Mouse (Mus musculus) splenic B cell, adult 2 months (primary cell): Measurements from ENCODE around the gene Mt2.
"Not testable (repeated sequence)": the region's sequence is repeated elsewhere in the genome, so short reads cannot be mapped to it uniquely, and the experiment has no call there.

Source experiments
- DNase-seq: peaks from one replicate; pipeline ENCODE4 v3.0.0-alpha.2; 2011; ENCODE audit warnings: low read depth, low spot score
- H3K27me3 ChIP-seq: 2 replicates; pipeline ENCODE4 v1.6.1; 2012; ENCODE audit warnings: mild to moderate bottlenecking, low read length, moderate library complexity, mixed read lengths; ENCODE audit not compliant: control insufficient read depth, poor library complexity, insufficient read depth, severe bottlenecking
- H3K36me3 ChIP-seq: 2 replicates; pipeline ENCODE4 v1.6.1; 2012; ENCODE audit warnings: mild to moderate bottlenecking, low read length, moderate library complexity, mixed read lengths; ENCODE audit not compliant: control insufficient read depth, poor library complexity, insufficient read depth, severe bottlenecking

The Mt2 gene

DNA sequence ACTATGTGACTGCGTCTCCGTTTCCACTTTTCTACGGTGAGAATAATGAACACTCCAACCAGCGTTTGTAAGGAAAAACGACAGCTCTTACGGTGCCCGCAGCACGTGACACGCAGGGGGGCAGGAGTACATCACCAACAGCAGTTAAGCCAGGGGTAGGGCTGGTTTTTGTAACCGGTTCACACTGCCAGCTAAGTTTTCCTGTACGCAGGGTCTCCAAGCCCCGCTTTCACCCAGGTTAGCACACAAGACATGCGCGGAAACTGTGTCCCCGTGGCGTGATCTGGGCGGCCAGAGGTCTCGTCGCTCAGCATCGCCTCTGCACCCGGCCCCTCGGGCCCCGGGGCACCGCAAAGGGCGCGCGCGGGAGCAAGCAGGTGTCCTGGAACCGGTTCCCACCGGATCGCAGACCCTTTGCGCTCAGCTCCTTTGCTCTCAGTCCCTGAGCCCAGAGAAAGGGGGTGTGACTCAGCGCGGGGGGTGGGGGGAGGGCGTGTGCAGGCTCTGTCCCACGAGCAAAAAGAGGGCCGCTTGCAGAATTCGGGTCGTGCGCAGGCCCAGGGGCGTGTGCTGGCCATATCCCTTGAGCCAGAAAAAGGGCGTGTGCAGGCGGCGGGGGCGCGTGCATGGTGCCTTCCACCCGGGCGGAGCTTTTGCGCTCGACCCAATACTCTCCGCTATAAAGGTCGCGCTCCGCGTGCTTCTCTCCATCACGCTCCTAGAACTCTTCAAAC lies at the start of gene Mt2:
Mt2 (plus strand) TSS at position 590 of the 734 bp plus-strand sequence.
- H3K36me3 ChIP-seq, result no peaks in the 10 kb centered on the region
- DNase-seq, result peak; percentile 24
- H3K27me3 ChIP-seq, result 0 out of 2 replicates have a peak, but pooled peaks cover 3% of the 10 kb centered on the region

DNA sequence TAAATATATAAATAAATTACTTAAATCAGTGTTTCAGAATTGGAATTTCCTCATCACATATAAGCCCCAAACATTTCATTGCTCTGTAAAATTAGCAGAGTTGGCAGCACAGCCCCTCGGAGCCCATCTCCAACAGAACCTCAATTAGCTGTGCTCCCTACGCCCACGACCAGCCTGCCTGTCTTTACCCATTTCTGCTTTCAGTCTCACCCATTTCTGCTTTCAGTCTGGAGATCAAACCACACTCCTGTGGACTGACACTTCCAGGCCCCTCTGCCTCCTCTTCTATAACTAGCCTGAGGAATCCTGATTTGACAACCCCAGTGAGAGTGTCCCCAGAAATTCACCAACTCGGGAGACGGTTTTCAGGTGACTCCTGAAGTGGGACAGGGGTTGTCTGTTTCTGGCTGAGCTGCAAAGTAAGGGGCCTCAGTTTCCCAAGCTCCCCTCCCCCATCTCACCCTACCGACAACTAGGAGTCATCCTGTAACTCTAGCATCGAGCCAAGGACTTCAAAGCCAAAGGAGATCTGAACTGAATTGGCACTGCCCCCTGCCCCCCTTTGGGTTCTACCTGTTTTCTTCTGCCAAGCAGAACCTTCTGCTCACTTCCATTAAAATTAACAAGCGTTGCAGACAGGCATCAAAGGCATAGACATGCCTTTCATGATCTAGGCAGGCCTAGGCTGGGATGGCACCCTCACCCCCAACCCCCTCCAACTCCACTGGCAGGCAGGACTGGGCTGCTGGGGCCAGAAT lies 49.6 kb upstream of the Mt2 start:
- no peak for DNase-seq
- Histone ChIP-seq H3K27me3 (no peaks in the 10 kb centered on the region; the same call in 1 of the 2 replicates), H3K36me3 (no peaks in the 10 kb centered on the region)

GRCm38 (mm10) chr8:94127711-94128110 lies 44.8 kb upstream of the Mt2 start:
- DNase-seq, result no peak
- no peaks in the 10 kb centered on the region for H3K27me3 ChIP-seq
- H3K36me3 ChIP-seq, result no peaks in the 10 kb centered on the region

DNA sequence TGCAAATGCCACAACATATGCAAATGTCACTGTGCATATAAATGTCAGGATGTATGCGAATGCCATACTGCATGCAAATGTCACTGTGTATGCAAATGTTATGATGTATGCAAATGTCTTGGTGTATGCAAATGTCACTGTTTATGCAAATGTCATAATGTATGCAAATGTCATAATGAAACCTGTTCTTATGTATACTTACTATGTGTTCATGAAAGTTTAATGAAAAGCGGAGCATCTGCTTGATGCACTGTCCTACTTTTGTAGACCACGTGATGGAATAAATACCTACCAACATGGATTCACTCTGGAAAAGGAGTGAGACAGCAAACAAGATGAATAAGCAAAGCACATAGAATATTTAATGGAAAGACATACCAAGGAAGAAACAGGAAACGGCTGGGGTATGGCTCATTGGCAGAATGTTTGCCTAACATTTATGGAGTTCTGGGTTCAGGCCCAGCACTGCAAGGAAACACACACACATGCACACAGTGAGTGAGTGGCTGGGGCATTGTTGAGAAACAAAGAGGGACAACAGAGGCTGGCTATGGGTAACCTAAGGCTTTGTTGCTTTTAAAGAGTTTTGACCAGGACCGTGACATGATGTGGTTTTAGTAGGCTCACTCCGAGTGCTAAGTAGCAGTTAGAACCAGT lies 43.2 kb upstream of the Mt2 start:
- DNase-seq, result no peak
- Histone ChIP-seq H3K36me3 (no peaks in the 10 kb centered on the region), H3K27me3 (no peaks in the 10 kb centered on the region)

DNA sequence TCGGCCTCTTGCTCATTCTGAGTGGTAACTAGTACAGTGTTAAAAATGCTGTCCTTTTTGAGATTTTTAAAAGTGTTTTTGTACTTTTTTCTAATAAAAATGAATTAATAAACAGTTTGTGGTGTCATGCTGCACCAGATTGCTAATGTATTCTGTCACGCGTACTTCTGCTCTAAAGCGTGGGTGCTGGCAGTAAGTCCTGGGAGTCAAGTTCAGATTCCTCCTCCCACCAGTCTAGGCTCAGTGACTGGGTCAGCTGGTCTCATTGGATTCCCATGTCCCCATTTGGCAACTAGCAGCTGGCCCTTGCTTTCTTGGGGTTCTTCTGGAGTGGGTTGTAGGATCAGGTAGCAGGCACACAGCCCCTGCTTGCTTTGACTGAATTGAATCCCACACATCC lies 42.3 kb upstream of the Mt2 start:
- DNase-seq, result no peak
- H3K27me3 ChIP-seq, result no peaks in the 10 kb centered on the region
- H3K36me3 ChIP-seq, result no peaks in the 10 kb centered on the region

GRCm38 (mm10) chr8:94132096-94132495 lies 40.4 kb upstream of the Mt2 start:
- H3K36me3 ChIP-seq, result no peaks in the 10 kb centered on the region
- no peaks in the 10 kb centered on the region for H3K27me3 ChIP-seq
- DNase-seq, result no peak

DNA sequence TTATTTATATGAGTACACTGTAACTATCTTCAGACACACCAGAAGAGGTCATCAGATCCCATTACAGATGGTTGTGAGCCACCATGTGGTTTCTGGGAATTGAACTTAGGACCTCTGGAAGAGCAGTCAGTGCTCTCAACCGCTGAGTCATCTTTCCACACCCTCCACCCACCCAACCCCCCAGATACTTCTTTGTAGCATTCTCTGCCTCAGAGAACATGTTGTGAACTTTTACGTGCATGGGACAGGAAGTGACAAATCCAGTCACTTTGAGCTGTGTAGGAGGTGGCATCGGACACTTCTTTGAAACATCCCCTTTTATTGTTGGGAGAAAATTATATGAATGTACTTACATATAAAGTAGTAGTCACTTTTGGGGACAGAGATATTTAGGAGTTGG lies 37.9 kb upstream of the Mt2 start:
- not testable (repeated sequence) for H3K27me3 ChIP-seq, H3K36me3 ChIP-seq, DNase-seq

GRCm38 (mm10) chr8:94135556-94135955 lies 36.9 kb upstream of the Mt2 start:
- no peak for DNase-seq
- Histone ChIP-seq H3K36me3 (no peaks in the 10 kb centered on the region), H3K27me3 (no peaks in the 10 kb centered on the region)

- no peaks in the 10 kb centered on the region for H3K27me3 ChIP-seq
- DNase-seq, result no peak
- H3K36me3 ChIP-seq, result no peaks in the 10 kb centered on the region
These were observed 36.3 kb upstream of the Mt2 start for GRCm38 (mm10) chr8:94136192-94136591.

- H3K27me3 ChIP-seq, result no peaks in the 10 kb centered on the region
- DNase-seq, result no peak
- no peaks in the 10 kb centered on the region for H3K36me3 ChIP-seq
These were observed 35.5 kb upstream of the Mt2 start, which contains the start of gene Mt4 for GRCm38 (mm10) chr8:94136933-94137332. Gene Mt4, plus strand, starts transcription at chr8:94137197.

DNA sequence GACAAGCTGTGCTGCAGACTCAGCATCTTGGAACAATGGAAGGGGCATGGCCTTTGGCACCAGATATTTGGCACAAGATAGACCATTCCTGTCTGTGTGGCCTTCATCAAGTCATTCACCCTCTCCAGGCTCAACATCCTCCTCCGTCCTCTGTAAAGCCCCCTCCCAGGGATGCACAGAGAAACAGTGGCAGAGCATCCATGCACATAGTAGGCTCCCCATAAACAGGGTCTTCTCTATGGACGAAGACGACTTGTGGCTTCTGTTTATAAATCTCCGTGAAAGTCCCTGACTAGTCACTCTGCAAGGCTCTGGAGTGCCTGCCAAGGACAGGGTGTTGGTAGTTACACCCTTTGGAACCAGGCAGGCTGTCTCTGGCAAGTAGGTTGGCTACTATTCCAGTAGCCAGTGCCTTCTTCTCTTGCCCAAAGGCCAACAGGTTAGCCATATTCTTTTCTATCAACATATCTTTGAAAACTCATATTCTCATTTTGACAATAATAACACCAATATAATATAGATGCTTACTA lies 32.1 kb upstream of the Mt2 start:
- H3K36me3 ChIP-seq, result no peaks in the 10 kb centered on the region
- no peak for DNase-seq
- H3K27me3 ChIP-seq, result no peaks in the 10 kb centered on the region

DNA sequence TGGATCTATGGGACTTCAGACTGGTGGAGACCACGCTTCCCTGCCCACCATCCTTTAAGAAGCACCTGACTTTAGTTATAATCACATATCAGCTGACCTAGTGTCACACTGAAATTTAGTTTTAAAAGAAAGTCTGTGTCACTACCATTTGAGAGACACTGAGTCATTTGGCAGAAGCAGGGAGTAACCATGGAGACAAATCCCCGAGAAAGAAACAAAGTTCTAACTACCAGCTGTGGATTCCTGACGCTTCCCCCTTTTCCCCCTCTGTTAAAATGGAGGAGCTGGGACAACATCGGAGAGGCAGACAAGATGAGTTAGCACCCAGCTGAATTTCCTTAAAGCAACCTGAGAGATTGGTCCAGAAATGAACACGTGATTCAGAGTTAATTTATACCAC lies 24.2 kb upstream of the Mt2 start:
- no peak for DNase-seq
- Histone ChIP-seq H3K27me3 (no peaks in the 10 kb centered on the region), H3K36me3 (no peaks in the 10 kb centered on the region)

GRCm38 (mm10) chr8:94150925-94151324 lies 21.5 kb upstream of the Mt2 start:
- H3K36me3 ChIP-seq, result no peaks in the 10 kb centered on the region
- DNase-seq, result no peak
- no peaks in the 10 kb centered on the region for H3K27me3 ChIP-seq

DNA sequence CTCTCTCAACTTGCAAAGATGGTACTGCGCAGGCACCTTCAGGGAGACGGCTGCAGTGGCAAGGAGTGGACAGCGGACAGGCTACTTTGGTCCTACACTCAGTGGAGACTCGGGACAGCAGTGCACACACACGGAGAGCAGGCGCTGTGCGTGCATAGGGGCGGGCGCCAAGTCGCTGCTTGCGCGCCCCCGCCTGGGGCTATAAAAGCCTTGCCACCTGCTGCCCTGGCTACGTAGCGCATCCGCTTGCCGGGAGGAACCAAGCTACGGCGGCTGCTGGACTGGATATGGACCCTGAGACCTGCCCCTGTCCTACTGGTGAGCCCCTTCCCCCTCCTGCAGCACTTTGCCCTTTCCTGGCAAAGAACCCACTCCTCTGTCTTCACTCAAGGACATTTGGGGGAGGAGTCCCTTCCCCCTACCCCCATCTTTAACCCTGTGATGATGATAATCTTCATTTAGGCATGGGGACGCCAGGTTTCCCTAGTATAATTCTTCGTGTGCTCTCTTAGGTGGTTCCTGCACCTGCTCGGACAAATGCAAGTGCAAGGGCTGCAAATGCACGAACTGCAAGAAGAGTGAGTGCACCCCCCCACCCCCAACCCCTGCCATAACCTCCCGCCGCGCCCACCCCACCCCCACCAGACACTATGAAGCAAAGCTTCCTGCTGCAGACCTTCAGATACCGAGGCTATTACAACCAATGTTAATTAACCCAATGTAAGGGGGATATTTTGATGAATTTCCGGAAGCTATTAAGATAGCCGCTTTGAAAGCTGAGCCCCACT lies 19.8 kb upstream of the Mt2 start, which contains the start of gene Mt3:
Mt3 (plus strand) TSS at position 95 of the 788 bp plus-strand sequence.
- DNase-seq, result no peak
- Histone ChIP-seq H3K27me3 (no peaks in the 10 kb centered on the region), H3K36me3 (no peaks in the 10 kb centered on the region)
